Mouse (Mus musculus) lung, postnatal 0 days (tissue): Measurements from ENCODE around the gene Hspbap1. TPM values are rescaled to one million over a fixed set of nuclear protein-coding genes. Genes with fewer than 3 reads are reported as not detected.
A peak's percentile ranks its signal among the peaks of the same experiment; 100 is the strongest.

Experiments
- ATAC-seq: fragments of 200-750 bp; cut with Nextera tagmentation; 2 replicates; pipeline ENCODE4 v1.8.0; 2017; ENCODE audit warnings: moderate library complexity
- DNase-seq: peaks from one replicate; pipeline ENCODE4 v3.0.0-alpha.2; 2016; ENCODE audit warnings: low spot score
- H3K27ac ChIP-seq: fragments of 300-500 bp; sonication (generic); 2 replicates; pipeline ENCODE4 v1.5.1; 2014; ENCODE audit warnings: antibody characterized with exemption, mild to moderate bottlenecking, low read length, mixed read lengths
- H3K27me3 ChIP-seq: fragments of 300-500 bp; sonication (generic); replicated peaks from 2 replicates; pipeline ENCODE4 v1.6.1; 2014; ENCODE audit warnings: low read length, mixed read lengths; ENCODE audit not compliant: insufficient read depth
- H3K36me3 ChIP-seq: fragments of 300-500 bp; sonication (generic); 2 replicates; pipeline ENCODE4 v1.6.1; 2014; ENCODE audit warnings: low read length, mixed read lengths; ENCODE audit not compliant: insufficient read depth
- H3K4me1 ChIP-seq: fragments of 300-500 bp; sonication (generic); 2 replicates; pipeline ENCODE4 v1.6.1; 2014; ENCODE audit warnings: antibody characterized with exemption, low read depth, low read length, mixed read lengths; ENCODE audit not compliant: insufficient read depth
- H3K4me2 ChIP-seq: fragments of 300-500 bp; sonication (generic); replicated peaks from 2 replicates; pipeline ENCODE4 v1.6.1; 2014; ENCODE audit warnings: low read depth, mild to moderate bottlenecking, low read length, moderate library complexity, mixed read lengths
- H3K4me3 ChIP-seq: fragments of 300-500 bp; sonication (generic); 2 replicates; pipeline ENCODE4 v1.5.1; 2014; ENCODE audit warnings: low read depth, low read length
- H3K9ac ChIP-seq: fragments of 300-500 bp; sonication (generic); replicated peaks from 2 replicates; pipeline ENCODE4 v1.6.1; 2014; ENCODE audit warnings: low read depth, mild to moderate bottlenecking
- H3K9me3 ChIP-seq: fragments of 300-500 bp; sonication (generic); 2 replicates; pipeline ENCODE4 v1.6.1; 2016; ENCODE audit warnings: low read length, mixed read lengths
- CTCF ChIP-seq: IDR thresholded peaks from 2 replicates; pipeline ENCODE4 v1.5.1; 2016; ENCODE audit warnings: antibody characterized with exemption, mild to moderate bottlenecking
- EP300 ChIP-seq: IDR thresholded peaks from 2 replicates; pipeline ENCODE4 v1.6.1; 2016; ENCODE audit warnings: antibody characterized with exemption, mild to moderate bottlenecking, control low read depth
- WGBS: fragments of 180-500 bp; shearing (Covaris S2); extraction: QIAGEN DNeasy Blood & Tissue Kit; methylation state at CpG from one replicate; pipeline ENCODE4 v1.1.7; 2014; 5-methylcytosine and 5-hydroxymethylcytosine counted together
- polyA plus RNA-seq: library from polyadenylated mRNA; unstranded; fragments of >200 nt; fragmentation: Nextera tagmentation; extraction: Ambion mirVana; gene quantifications from 2 replicates; pipeline ENCODE4 v1.2.1, GENCODE M21; 2015

Gene Hspbap1
- polyA plus RNA-seq, 1 experiment from 2014 or later, result 9.3 TPM

GRCm38 (mm10) chr16:35768785-35769642 lies 1.2 kb upstream of the Hspbap1 start, which contains the start of gene Dirc2:
Gene Dirc2, minus strand, starts transcription at chr16:35769356.
- Histone ChIP-seq H3K4me3 (peak within 1 kb of the TSS; percentile 85), H3K27me3 (no peaks in the 10 kb centered on the region), H3K4me1 (0 out of 2 replicates have a peak, but pooled peaks cover 4% of the 10 kb centered on the region), H3K4me2 (peak within 1 kb of the TSS; percentile 91), H3K36me3 (no peaks in the 10 kb centered on the region), H3K27ac (peak within 1 kb of the TSS; percentile 81), H3K9me3 (no peaks in the 10 kb centered on the region), H3K9ac (peak within 1 kb of the TSS; percentile 69)
- WGBS, result under 1% methylated on average over 68 of the region's 78 CpGs
- peak; percentile 84 for ATAC-seq
- peak; percentile 79 for DNase-seq
- TF ChIP-seq EP300 (no peak), CTCF (no peak)

GRCm38 (mm10) chr16:35771141-35771540 lies 966 bp downstream of the Hspbap1 start:
- H3K27ac ChIP-seq, result no peak overlapping the region
- H3K27me3 ChIP-seq, result no peaks in the 10 kb centered on the region
- no peaks in the 10 kb centered on the region for H3K36me3 ChIP-seq
- DNase-seq, result no peak
- no peak for TF ChIP-seq CTCF
- no peak for ATAC-seq
- no peaks in the 10 kb centered on the region for H3K9me3 ChIP-seq
- peak overlapping the region; percentile 85; the same call in 1 of the 2 replicates for H3K4me3 ChIP-seq
- 27% methylated on average over 8 of the region's 8 CpGs for WGBS
- 0 out of 2 replicates have a peak, but pooled peaks cover 4% of the 10 kb centered on the region for H3K4me1 ChIP-seq
- H3K4me2 ChIP-seq, result peak overlapping the region; percentile 91
- no peak overlapping the region for H3K9ac ChIP-seq

GRCm38 (mm10) chr16:35771606-35772005 lies 1.4 kb downstream of the Hspbap1 start:
- Histone ChIP-seq H3K36me3 (no peaks in the 10 kb centered on the region), H3K9ac (no peak overlapping the region), H3K27me3 (no peaks in the 10 kb centered on the region), H3K4me3 (no peak overlapping the region), H3K4me1 (0 out of 2 replicates have a peak, but pooled peaks cover 4% of the 10 kb centered on the region), H3K4me2 (no peak overlapping the region), H3K27ac (no peak overlapping the region), H3K9me3 (no peaks in the 10 kb centered on the region)
- no peak for DNase-seq
- no peak for ATAC-seq
- TF ChIP-seq CTCF, result no peak
- no peak for TF ChIP-seq EP300
- WGBS, result 83% methylated on average over 5 of the region's 5 CpGs

GRCm38 (mm10) chr16:35772598-35772997 lies 2.4 kb downstream of the Hspbap1 start:
- ATAC-seq, result no peak

GRCm38 (mm10) chr16:35775835-35776234 lies 5.7 kb downstream of the Hspbap1 start:
- DNase-seq (no peak), ATAC-seq (no peak)
- H3K4me1 ChIP-seq, result 0 out of 2 replicates have a peak, but pooled peaks cover 4% of the 10 kb centered on the region
- no peaks in the 10 kb centered on the region for H3K36me3 ChIP-seq
- no peak overlapping the region for H3K9ac ChIP-seq
- no peak overlapping the region for H3K4me3 ChIP-seq
- H3K27me3 ChIP-seq, result no peaks in the 10 kb centered on the region
- no peak overlapping the region for H3K27ac ChIP-seq
- no peak overlapping the region for H3K4me2 ChIP-seq
- WGBS, result 88% methylated on average over 1 of the region's 1 CpGs
- no peaks in the 10 kb centered on the region for H3K9me3 ChIP-seq
- TF ChIP-seq CTCF, result no peak
- no peak for TF ChIP-seq EP300

More at GRCm38 (mm10) chr16:35772598-35772997, 2.4 kb downstream of the Hspbap1 start:
- H3K4me1 ChIP-seq, result 0 out of 2 replicates have a peak, but pooled peaks cover 4% of the 10 kb centered on the region
- no peak overlapping the region for H3K4me3 ChIP-seq
- TF ChIP-seq EP300, result no peak
- no peak for TF ChIP-seq CTCF
- DNase-seq, result no peak
- no peak overlapping the region for H3K4me2 ChIP-seq
- no peak overlapping the region for H3K27ac ChIP-seq
- H3K9ac ChIP-seq, result no peak overlapping the region
- no peaks in the 10 kb centered on the region for H3K9me3 ChIP-seq
- H3K36me3 ChIP-seq, result no peaks in the 10 kb centered on the region
- no peaks in the 10 kb centered on the region for H3K27me3 ChIP-seq
- WGBS, result 87% methylated on average over 5 of the region's 5 CpGs

DNA sequence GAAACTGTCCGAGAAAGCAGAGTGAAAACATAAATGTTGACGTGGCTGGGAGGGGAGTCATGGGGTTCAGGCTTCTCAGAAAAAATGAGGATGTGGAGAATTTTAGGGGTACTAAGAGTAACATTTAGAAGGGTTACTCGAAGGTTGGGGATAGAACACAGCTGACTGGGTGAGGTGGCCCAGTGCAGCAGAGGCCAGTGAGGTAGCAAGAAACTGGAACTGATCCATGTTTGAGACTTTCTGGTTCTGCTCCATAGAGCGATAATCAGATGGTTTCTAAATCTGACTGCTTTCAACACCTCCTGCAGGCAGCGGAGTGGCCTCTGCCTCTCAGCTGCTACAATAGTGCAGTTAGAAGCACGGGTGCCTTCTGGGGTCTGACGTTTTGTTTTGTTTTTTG lies 6.6 kb downstream of the Hspbap1 start:
- DNase-seq (no peak), ATAC-seq (no peak)
- Histone ChIP-seq H3K9me3 (no peaks in the 10 kb centered on the region), H3K4me3 (no peak overlapping the region), H3K36me3 (no peaks in the 10 kb centered on the region), H3K4me2 (no peak overlapping the region), H3K9ac (no peak overlapping the region), H3K27ac (no peak overlapping the region), H3K27me3 (no peaks in the 10 kb centered on the region), H3K4me1 (no peaks in the 10 kb centered on the region)
- TF ChIP-seq CTCF, result no peak
- TF ChIP-seq EP300, result no peak
- WGBS, result 83% methylated on average over 7 of the region's 7 CpGs
